Mouse (Mus musculus) heart, adult 2 months (tissue): ENCODE results near the gene Add3. TPM values are rescaled to one million over a fixed set of nuclear protein-coding genes. Genes with fewer than 3 reads are reported as not detected.

ENCODE experiments used
- DNase-seq, 2 experiments: peaks; one replicate each; pipeline ENCODE4 v3.0.0; 2021
- H3K27ac ChIP-seq: fragments of 200-600 bp; 2 replicates; pipeline ENCODE4 v1.8.1; 2022
- H3K27me3 ChIP-seq: fragments of 200-500 bp; 2 replicates; pipeline ENCODE4 v1.6.1; 2012; ENCODE audit warnings: mild to moderate bottlenecking, low read length, inconsistent platforms, mixed read lengths; ENCODE audit not compliant: control insufficient read depth, insufficient read depth
- H3K36me3 ChIP-seq: fragments of 200-500 bp; 2 replicates; pipeline ENCODE4 v1.6.1; 2012; ENCODE audit warnings: low read length, inconsistent platforms; ENCODE audit not compliant: control insufficient read depth, insufficient read depth
- H3K4me1 ChIP-seq: fragments of 200-500 bp; 2 replicates; pipeline ENCODE4 v1.6.1; 2011; ENCODE audit warnings: low read length; ENCODE audit not compliant: control insufficient read depth, insufficient read depth
- H3K4me3 ChIP-seq: fragments of 200-600 bp; 2 replicates; pipeline ENCODE4 v1.8.1; 2022
- H3K79me2 ChIP-seq: fragments of 200-500 bp; replicated peaks from 2 replicates; pipeline ENCODE4 v1.6.1; 2012; ENCODE audit warnings: mild to moderate bottlenecking, inconsistent platforms, low read length, moderate library complexity, mixed read lengths; ENCODE audit not compliant: control insufficient read depth, insufficient read depth
- H3K9ac ChIP-seq: fragments of 200-500 bp; 2 replicates; pipeline ENCODE4 v1.6.1; 2012; ENCODE audit warnings: low read depth, mild to moderate bottlenecking, control low read depth, inconsistent platforms, low read length, mixed read lengths
- CTCF ChIP-seq: fragments of 200-600 bp; IDR thresholded peaks from 2 replicates; pipeline ENCODE4 v1.8.1; 2022; ENCODE audit warnings: antibody characterized with exemption, mild to moderate bottlenecking, moderate library complexity
- EP300 ChIP-seq: fragments of 200-500 bp; IDR thresholded peaks from 2 replicates; pipeline ENCODE4 v1.6.1; 2011; ENCODE audit warnings: low read depth, low read length, control low read depth; ENCODE audit not compliant: insufficient read depth
- POLR2A ChIP-seq: fragments of 200-500 bp; IDR thresholded peaks from 2 replicates; pipeline ENCODE4 v1.6.1; 2011; ENCODE audit warnings: mild to moderate bottlenecking, low read depth, low read length, control low read depth; ENCODE audit not compliant: insufficient read depth
- WGBS: fragments of 180-500 bp; shearing (Covaris S2); methylation state at CpG from one replicate; pipeline ENCODE4 v1.1.7; 2018; 5-methylcytosine and 5-hydroxymethylcytosine counted together
- intact Hi-C: fragments of 180-260 bp; cut with DNase I; formaldehyde crosslinking; loops from one replicate; pipeline ENCODE4 v1.15.1; 2025
- polyA plus RNA-seq: library from polyadenylated mRNA; depleted of rRNA; stranded (reverse); fragments of >200 nt; gene quantifications from 2 replicates; pipeline ENCODE4 v1.2.3, GENCODE M21; 2012
- total RNA-seq, 2 experiments: library from RNA; stranded (reverse); gene quantifications; 2 replicates each; pipeline ENCODE4 v1.2.3; 2021

The Add3 gene
- total and polyA plus RNA-seq, 3 experiments, result 25.2 to 50.5 (median 38.9) TPM

DNA sequence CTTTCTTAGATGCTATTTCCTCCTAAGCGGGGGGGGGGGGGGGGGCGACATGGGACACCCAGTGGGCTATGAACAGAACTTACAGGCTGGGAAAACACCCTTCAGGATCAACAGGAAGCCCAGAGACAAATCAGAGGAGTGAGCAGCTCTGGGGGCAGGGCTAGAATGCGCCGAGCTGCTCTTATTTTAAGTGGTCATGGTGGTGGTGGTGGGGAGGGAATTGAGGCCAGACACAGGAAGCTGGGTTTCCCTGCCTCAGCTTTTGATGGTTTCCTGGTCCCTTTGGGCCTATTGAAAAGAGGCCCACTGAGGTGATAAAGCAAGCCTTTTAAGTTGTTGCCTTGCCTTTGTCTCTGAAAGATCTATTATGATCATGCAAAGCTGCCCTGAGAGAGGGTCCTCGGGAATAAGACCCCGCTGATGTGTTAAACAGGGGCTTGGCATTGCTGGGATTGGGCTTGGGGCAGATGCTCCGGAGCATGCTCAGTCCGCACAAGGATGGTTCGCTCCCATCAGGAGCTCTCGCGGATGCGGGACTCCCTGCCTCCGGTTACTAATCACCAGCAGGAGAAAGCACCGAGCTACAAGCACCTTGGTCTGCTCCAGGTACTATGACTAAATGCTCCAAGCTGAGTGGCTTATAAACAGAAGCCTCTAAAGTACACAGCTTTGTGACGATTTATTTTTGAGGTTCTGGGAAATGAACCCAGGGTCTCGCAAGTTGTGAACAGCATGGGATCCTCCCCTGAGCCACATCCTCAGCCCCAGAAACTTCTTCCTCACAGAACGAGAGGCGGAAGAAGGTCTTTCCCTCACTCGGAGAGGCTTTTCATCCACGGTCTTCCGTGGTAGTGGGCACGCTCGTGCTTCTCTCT is 123.9 kb downstream of the Add3 start:
- H3K27me3 ChIP-seq, result no peaks in the 10 kb centered on the region
- TF ChIP-seq CTCF (no peak), POLR2A (no peak), EP300 (no peak)
- no peaks in the 10 kb centered on the region for H3K79me2 ChIP-seq
- H3K4me3 ChIP-seq, result no peak overlapping the region
- no peak overlapping the region for H3K27ac ChIP-seq
- 43% methylated on average over 23 of the region's 23 CpGs for WGBS
- H3K36me3 ChIP-seq, result no peaks in the 10 kb centered on the region
- intact Hi-C loops, result no loop called here
- DNase-seq, result no peak
- H3K9ac ChIP-seq, result no peak overlapping the region
- H3K4me1 ChIP-seq, result no peaks in the 10 kb centered on the region

- intact Hi-C loops, result no loop called here
- H3K27ac ChIP-seq, result no peak overlapping the region
- no peak for DNase-seq
- no peaks in the 10 kb centered on the region for H3K79me2 ChIP-seq
- no peaks in the 10 kb centered on the region for H3K4me1 ChIP-seq
- 61% methylated on average over 12 of the region's 12 CpGs for WGBS
- TF ChIP-seq CTCF (no peak), POLR2A (no peak), EP300 (no peak)
- no peak overlapping the region for H3K9ac ChIP-seq
- H3K27me3 ChIP-seq, result no peaks in the 10 kb centered on the region
- H3K36me3 ChIP-seq, result no peaks in the 10 kb centered on the region
- H3K4me3 ChIP-seq, result no peak overlapping the region
Observed at GRCm38 (mm10) chr19:53264821-53265727, 124.8 kb downstream of the Add3 start.

DNA sequence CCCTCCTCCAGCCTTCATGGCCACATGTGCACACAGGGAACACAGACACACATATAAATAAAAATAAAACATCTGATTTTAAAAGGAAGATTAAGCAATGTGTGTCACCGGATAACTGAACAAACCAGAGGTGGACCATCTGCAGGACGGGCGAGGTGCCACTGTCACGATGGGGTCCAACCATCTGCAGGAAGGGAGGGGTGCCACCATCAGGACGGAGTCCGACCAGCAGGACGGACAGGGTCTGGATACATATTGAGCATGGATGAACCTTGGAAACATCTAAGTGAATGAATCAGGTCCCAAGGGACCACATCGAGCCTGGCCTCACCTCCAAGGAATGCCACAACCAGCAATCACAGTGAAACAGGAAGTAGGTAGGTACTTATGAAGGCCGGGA is 127.1 kb downstream of the Add3 start:
- WGBS, result 73% methylated on average over 9 of the region's 9 CpGs
- no peak for DNase-seq
- H3K4me3 ChIP-seq, result no peak overlapping the region
- no peaks in the 10 kb centered on the region for H3K36me3 ChIP-seq
- no peaks in the 10 kb centered on the region for H3K27me3 ChIP-seq
- intact Hi-C loops, result no loop called here
- H3K4me1 ChIP-seq, result no peaks in the 10 kb centered on the region
- no peak overlapping the region for H3K9ac ChIP-seq
- no peaks in the 10 kb centered on the region for H3K79me2 ChIP-seq
- TF ChIP-seq POLR2A (no peak), EP300 (no peak), CTCF (no peak)
- H3K27ac ChIP-seq, result no peak overlapping the region

DNA sequence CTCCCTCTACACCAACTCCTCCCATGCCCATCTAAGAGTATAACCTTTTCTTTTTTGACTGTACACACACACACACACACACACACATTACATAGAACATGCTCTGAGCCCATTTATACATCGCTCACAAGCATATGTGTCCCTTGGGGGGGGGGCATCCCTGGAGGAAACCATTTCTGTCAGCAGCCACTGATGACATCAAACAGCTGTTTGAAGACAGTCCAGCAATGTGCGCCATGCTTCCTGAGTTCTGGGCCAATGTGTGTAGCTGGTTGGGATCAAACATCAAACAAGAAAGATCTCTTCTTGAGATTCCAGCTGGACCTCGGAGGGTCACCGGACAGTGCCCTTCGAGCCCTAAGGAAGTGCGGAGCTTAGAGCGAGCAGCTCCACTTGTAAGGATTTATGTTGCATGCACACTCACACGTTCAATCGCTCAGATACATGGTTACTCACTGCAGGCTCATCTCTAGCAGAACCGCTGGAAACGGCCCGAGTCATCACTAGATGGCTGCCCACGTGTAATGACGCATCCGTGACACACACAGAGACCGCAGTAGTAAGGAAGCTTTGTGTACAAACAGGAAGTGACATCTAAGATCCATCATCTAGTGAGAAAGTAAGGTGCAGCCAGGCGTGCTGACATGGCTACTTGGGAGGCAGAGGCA is 132.9 kb downstream of the Add3 start:
- no peak overlapping the region for H3K9ac ChIP-seq
- intact Hi-C loops, result no loop called here

DNA sequence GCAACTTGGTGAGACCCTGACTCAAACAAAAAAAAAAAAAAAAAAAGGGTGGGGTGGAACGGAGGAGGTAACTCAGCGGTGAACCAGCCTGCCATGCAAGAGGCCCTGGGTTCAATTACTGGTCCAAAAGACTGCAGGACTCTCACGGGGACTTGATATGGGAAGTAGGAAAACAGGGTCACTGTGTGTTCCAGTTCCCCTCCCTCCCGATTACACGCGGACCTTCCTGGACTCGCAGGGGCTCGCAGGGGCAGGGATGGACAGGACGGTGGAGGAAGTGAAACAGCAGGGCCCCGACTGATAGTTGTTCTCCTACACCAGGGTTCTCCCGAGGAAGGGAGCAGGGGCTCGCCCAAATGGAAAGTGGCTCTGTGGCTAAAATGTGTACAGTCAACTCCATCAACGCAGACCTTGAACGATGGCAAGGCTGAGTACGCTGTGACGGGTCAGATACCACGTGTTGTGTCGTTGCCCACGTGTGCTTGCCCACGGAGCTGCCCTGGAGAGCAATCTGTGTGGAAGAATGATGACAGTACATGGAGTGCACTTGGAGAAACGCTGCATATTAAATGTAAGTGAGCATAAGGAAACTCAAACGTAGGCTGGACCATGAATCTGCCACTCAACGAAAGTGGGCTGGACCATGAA is 133.7 kb downstream of the Add3 start:
- Histone ChIP-seq H3K4me3 (no peak overlapping the region), H3K27me3 (no peaks in the 10 kb centered on the region), H3K79me2 (no peaks in the 10 kb centered on the region), H3K4me1 (peaks cover under 1% of the 10 kb centered on the region; the same call in 1 of the 2 replicates), H3K27ac (no peak overlapping the region), H3K9ac (no peak overlapping the region), H3K36me3 (no peaks in the 10 kb centered on the region)
- WGBS, result 75% methylated on average over 23 of the region's 23 CpGs
- intact Hi-C loops, result no loop called here
- TF ChIP-seq POLR2A (no peak), CTCF (no peak), EP300 (no peak)
- DNase-seq, result peak in 1 of 2 experiments; percentile 34

More for the DNA sequence above, 132.9 kb downstream of the Add3 start:
- H3K79me2 ChIP-seq, result no peaks in the 10 kb centered on the region
- no peaks in the 10 kb centered on the region for H3K36me3 ChIP-seq
- H3K4me1 ChIP-seq, result no peaks in the 10 kb centered on the region
- H3K4me3 ChIP-seq, result no peak overlapping the region
- H3K27ac ChIP-seq, result no peak overlapping the region
- no peaks in the 10 kb centered on the region for H3K27me3 ChIP-seq
- no peak for TF ChIP-seq CTCF
- peak in 1 of 2 experiments; percentile 30 for DNase-seq
- WGBS, result 65% methylated on average over 17 of the region's 17 CpGs
